Mouse (Mus musculus): ENCODE results near the gene Daglb.

DNA sequence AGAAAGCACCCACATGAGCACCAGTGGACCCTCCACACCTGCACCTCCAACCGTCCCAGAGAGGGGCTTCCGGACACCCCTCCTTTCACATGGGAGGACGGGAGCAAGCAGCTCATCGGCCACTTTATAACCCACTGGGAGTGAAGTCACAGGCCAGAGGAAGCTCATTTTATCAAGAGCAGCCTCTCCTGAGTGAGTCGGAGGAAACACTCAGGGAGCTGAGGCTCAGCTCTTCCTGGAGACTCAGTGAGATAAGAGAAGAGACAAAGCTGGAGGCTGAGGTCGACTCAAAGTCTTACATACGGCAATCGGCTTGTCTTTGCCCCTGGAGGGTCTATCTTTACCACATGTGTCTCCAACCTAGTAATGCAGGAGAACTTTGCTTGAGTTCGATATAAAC lies 44.9 kb downstream of the Daglb start:
- no peak for TF ChIP-seq CTCF (IDR thresholded peaks at IDR 0.05; ENCODE audit: borderline replicate concordance, control insufficient read depth, extremely low read depth, insufficient read depth, low read length, poor library complexity)
- TF ChIP-seq POLR2A (IDR thresholded peaks at IDR 0.05; ENCODE audit: control insufficient read depth, extremely low read depth, insufficient read depth, low read length, poor library complexity) = no peak

All from thymus, adult 2 months (tissue).